Mouse (Mus musculus) CD4-positive, CD25-positive, alpha-beta regulatory T cell, adult 4 months (primary cell): ENCODE results near the gene Gm7876. TPM values are rescaled to one million over a fixed set of nuclear protein-coding genes. Genes with fewer than 3 reads are reported as not detected.
"Not testable (repeated sequence)": the region's sequence is repeated elsewhere in the genome, so short reads cannot be mapped to it uniquely, and the experiment has no call there.

Experiments
- ATAC-seq: one replicate; pipeline ENCODE4 v1.8.0; 2017
- polyA plus RNA-seq, 2 experiments: library from polyadenylated mRNA; unstranded; fragments of 100-300 nt; shearing (Covaris generic); gene quantifications; one replicate each; pipeline ENCODE4 v1.2.1; 2017

The Gm7876 gene
- not detected for polyA plus RNA-seq

DNA sequence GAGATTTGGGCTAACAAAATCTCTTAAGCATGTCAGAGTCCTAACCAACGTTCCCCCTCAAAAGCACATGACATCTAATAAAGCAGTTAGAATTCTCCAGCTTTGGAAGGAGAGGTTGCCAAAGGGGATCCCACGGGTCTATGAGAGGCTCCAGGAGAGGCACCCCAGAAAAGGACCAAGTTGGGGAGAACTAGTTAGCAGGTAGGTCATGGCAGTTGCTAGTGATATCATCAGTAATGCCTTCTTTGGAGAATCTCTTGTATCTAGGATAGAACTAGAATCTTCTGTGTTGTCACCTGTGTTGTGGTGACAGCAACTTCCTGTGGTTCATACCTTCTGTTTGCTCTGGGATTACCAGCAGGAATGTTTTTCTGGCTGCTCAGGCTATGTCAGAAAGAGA is at the start of gene Gm7876:
Gene Gm7876, plus strand, starts transcription at position 301 of the 400 bp plus-strand sequence.
- ATAC-seq = not testable (repeated sequence)

DNA sequence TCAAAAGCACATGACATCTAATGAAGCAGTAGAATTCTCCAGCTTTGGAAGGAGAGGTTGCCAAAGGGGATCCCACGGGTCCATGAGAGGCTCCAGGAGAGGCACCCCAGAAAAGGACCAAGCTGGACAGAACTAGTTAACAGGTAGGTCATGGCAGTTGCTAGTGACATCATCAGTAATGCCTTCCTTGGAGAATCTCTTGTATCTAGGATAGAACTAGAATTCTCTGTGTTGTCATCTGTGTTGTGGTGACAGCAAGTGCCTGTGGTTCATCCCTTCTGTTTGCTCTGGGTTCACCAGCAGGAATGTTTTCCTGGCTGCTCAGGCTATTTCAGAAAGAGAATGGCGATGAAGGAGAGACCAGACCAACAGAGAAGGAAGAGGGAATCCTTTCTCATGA is 45.1 kb upstream of the Gm7876 start, which contains the start of gene Gm3239:
Gene Gm3239, plus strand, starts transcription at position 301 of the 400 bp plus-strand sequence.
- not testable (repeated sequence) for ATAC-seq

DNA sequence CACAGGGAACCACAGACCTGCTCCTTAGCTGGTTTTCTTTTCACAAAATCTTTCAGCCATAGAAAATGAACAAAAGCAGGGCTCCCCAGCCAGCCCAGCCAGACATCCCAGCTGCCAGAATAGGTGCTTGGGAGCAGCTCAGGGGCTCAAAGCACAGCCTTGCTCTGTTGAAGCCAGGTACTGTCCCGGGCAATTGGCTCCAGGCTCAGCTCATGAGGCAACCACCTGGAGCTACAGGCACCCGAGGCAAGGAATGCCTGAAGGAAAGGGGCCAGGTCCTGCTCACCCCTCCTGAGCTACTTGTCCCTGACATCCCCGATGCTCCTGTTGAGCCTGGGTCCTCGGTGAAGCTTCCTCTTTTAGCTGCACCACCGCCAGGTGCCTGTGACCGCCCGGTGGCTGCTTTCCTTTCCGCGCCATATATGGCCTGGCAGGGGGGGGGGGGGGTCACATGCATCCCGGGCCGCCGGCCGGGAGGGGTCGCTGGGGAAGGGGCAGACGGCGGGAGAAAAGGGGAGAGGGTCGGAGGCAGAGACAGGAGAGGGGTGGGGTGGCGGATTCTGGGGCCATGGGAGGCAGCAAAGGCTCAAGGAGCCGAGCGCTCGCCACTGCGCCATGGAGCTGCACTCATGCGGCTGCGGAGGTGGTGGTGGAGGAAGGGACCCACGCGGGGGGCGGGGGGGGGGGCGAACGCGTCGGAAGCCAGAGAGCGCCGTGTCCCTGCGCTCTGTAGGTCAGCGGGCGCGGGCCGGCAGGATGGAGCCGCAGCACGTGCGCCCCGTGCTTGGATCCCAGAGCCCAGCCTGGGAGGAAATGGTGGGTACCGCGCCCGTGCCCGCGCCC is 17.2 kb downstream of the Gm7876 start, which contains the start of gene Gm3252:
Gene Gm3252, plus strand, starts transcription at position 738 of the 843 bp plus-strand sequence.
- not testable (repeated sequence) for ATAC-seq

Other genes with a start within 250 kb of the Gm7876 start
- not detected for gene Gm3182, start 227.5 kb upstream of the Gm7876 start, polyA plus RNA-seq
- gene Gm3047, start 153.8 kb upstream of the Gm7876 start, polyA plus RNA-seq = not detected
- not detected for gene Gm8159, start 76.9 kb upstream of the Gm7876 start, polyA plus RNA-seq
- not detected for gene Gm3239, start 45.0 kb upstream of the Gm7876 start, polyA plus RNA-seq
- 10 to 100 TPM in 1 of 2 experiments, 1 to 10 TPM in 1; 9.0 to 10.4 TPM for gene Gm3252, start 17.5 kb downstream of the Gm7876 start, polyA plus RNA-seq
- gene Gm9602, start 67.1 kb downstream of the Gm7876 start, polyA plus RNA-seq = not detected
- gene Gm3269, start 128.9 kb downstream of the Gm7876 start, polyA plus RNA-seq = not detected
- gene Gm3264, start 146.3 kb downstream of the Gm7876 start, polyA plus RNA-seq = 1 to 10 TPM; 1.6 to 2.5 TPM
- not detected for gene Gm3278, start 183.2 kb downstream of the Gm7876 start, polyA plus RNA-seq